Mouse (Mus musculus): Measurements from ENCODE around the gene Gm28042. TPM values are rescaled to one million over a fixed set of nuclear protein-coding genes. Genes with fewer than 3 reads are reported as not detected.

Gene Gm28042
- polyA plus RNA-seq, 1 experiment from 2014 or later, result 2.4 TPM

GRCm38 (mm10) chr2:119993515-119993914, 33.8 kb upstream of the Gm28042 start:
- no peak overlapping the region for H3K4me2 ChIP-seq (ENCODE audit: low read depth, low read length)
- H3K4me3 ChIP-seq (ENCODE audit: low read length), result no peak overlapping the region
- ATAC-seq, result no peak
- H3K4me1 ChIP-seq (ENCODE audit: control insufficient read depth, insufficient read depth, low read length), result peaks cover 26% of the 10 kb centered on the region
- H3K27ac ChIP-seq (ENCODE audit: low read length), result no peak overlapping the region
- 0 out of 2 replicates have a peak, but pooled peaks cover 2% of the 10 kb centered on the region for H3K36me3 ChIP-seq (ENCODE audit: control insufficient read depth, insufficient read depth, low read length)
- no peak overlapping the region for H3K9ac ChIP-seq (ENCODE audit: low read depth, low read length)
- 52% methylated on average over 2 of the region's 2 CpGs for WGBS
- no peaks in the 10 kb centered on the region for H3K27me3 ChIP-seq (replicated peaks; ENCODE audit: control insufficient read depth, insufficient read depth, low read length)
- no peaks in the 10 kb centered on the region for H3K9me3 ChIP-seq (ENCODE audit: control insufficient read depth, low read length)

- no peak overlapping the region for H3K4me2 ChIP-seq (ENCODE audit: low read depth, low read length)
- WGBS, result 74% methylated on average over 6 of the region's 6 CpGs
- H3K27me3 ChIP-seq (replicated peaks; ENCODE audit: control insufficient read depth, insufficient read depth, low read length), result no peaks in the 10 kb centered on the region
- no peak overlapping the region for H3K4me3 ChIP-seq (ENCODE audit: low read length)
- 0 out of 2 replicates have a peak overlapping the region, but pooled peaks have one; percentile 23 for H3K9ac ChIP-seq (ENCODE audit: low read depth, low read length)
- H3K27ac ChIP-seq (ENCODE audit: low read length), result peak overlapping the region; percentile 78
- peak; percentile 27; the same call in 1 of the 2 replicates for ATAC-seq
- 0 out of 2 replicates have a peak, but pooled peaks cover 2% of the 10 kb centered on the region for H3K36me3 ChIP-seq (ENCODE audit: control insufficient read depth, insufficient read depth, low read length)
- H3K4me1 ChIP-seq (ENCODE audit: control insufficient read depth, insufficient read depth, low read length), result peaks cover 26% of the 10 kb centered on the region
- H3K9me3 ChIP-seq (ENCODE audit: control insufficient read depth, low read length), result no peaks in the 10 kb centered on the region
Measured at GRCm38 (mm10) chr2:119994839-119995238, 32.5 kb upstream of the Gm28042 start.

- no peak for ATAC-seq
- WGBS, result 50% methylated on average over 9 of the region's 9 CpGs
- H3K9ac ChIP-seq (ENCODE audit: low read depth, low read length), result peak overlapping the region; percentile 20; the same call in 1 of the 2 replicates
Measured at GRCm38 (mm10) chr2:119995391-119996281, 31.7 kb upstream of the Gm28042 start.

GRCm38 (mm10) chr2:119997354-119997753, 29.9 kb upstream of the Gm28042 start:
- no peak for ATAC-seq
- no peak overlapping the region for H3K27ac ChIP-seq (ENCODE audit: low read length)
- no peaks in the 10 kb centered on the region for H3K27me3 ChIP-seq (replicated peaks; ENCODE audit: control insufficient read depth, insufficient read depth, low read length)

More at GRCm38 (mm10) chr2:119995391-119996281, 31.7 kb upstream of the Gm28042 start:
- Histone ChIP-seq H3K9me3 (ENCODE audit: control insufficient read depth, low read length) (no peaks in the 10 kb centered on the region), H3K27me3 (replicated peaks; ENCODE audit: control insufficient read depth, insufficient read depth, low read length) (no peaks in the 10 kb centered on the region), H3K4me1 (ENCODE audit: control insufficient read depth, insufficient read depth, low read length) (peaks cover 26% of the 10 kb centered on the region), H3K36me3 (ENCODE audit: control insufficient read depth, insufficient read depth, low read length) (0 out of 2 replicates have a peak, but pooled peaks cover 2% of the 10 kb centered on the region), H3K27ac (ENCODE audit: low read length) (peak overlapping the region; percentile 78), H3K4me3 (ENCODE audit: low read length) (no peak overlapping the region), H3K4me2 (ENCODE audit: low read depth, low read length) (no peak overlapping the region)

GRCm38 (mm10) chr2:119999731-120000130, 27.6 kb upstream of the Gm28042 start:
- H3K27ac ChIP-seq (ENCODE audit: low read length), result no peak overlapping the region
- 94% methylated on average over 2 of the region's 2 CpGs for WGBS
- H3K4me2 ChIP-seq (ENCODE audit: low read depth, low read length), result no peak overlapping the region
- peaks cover 18% of the 10 kb centered on the region for H3K4me1 ChIP-seq (ENCODE audit: control insufficient read depth, insufficient read depth, low read length)
- H3K36me3 ChIP-seq (ENCODE audit: control insufficient read depth, insufficient read depth, low read length), result no peaks in the 10 kb centered on the region
- H3K9me3 ChIP-seq (ENCODE audit: control insufficient read depth, low read length), result no peaks in the 10 kb centered on the region
- no peak overlapping the region for H3K4me3 ChIP-seq (ENCODE audit: low read length)
- no peak for ATAC-seq
- no peak overlapping the region for H3K9ac ChIP-seq (ENCODE audit: low read depth, low read length)
- no peaks in the 10 kb centered on the region for H3K27me3 ChIP-seq (replicated peaks; ENCODE audit: control insufficient read depth, insufficient read depth, low read length)

More at GRCm38 (mm10) chr2:119997354-119997753, 29.9 kb upstream of the Gm28042 start:
- Histone ChIP-seq H3K4me3 (ENCODE audit: low read length) (no peak overlapping the region), H3K9ac (ENCODE audit: low read depth, low read length) (no peak overlapping the region), H3K36me3 (ENCODE audit: control insufficient read depth, insufficient read depth, low read length) (0 out of 2 replicates have a peak, but pooled peaks cover 1% of the 10 kb centered on the region), H3K4me2 (ENCODE audit: low read depth, low read length) (no peak overlapping the region), H3K9me3 (ENCODE audit: control insufficient read depth, low read length) (no peaks in the 10 kb centered on the region), H3K4me1 (ENCODE audit: control insufficient read depth, insufficient read depth, low read length) (peaks cover 19% of the 10 kb centered on the region)
- WGBS, result 74% methylated on average over 4 of the region's 4 CpGs

GRCm38 (mm10) chr2:120000882-120001584, 26.3 kb upstream of the Gm28042 start:
- no peak for ATAC-seq
- H3K27ac ChIP-seq (ENCODE audit: low read length), result 0 out of 2 replicates have a peak overlapping the region, but pooled peaks have one; percentile 4

GRCm38 (mm10) chr2:120001956-120002355, 25.3 kb upstream of the Gm28042 start:
- H3K36me3 ChIP-seq (ENCODE audit: control insufficient read depth, insufficient read depth, low read length), result no peaks in the 10 kb centered on the region
- no peak for ATAC-seq
- no peak overlapping the region for H3K4me2 ChIP-seq (ENCODE audit: low read depth, low read length)
- no peak overlapping the region for H3K27ac ChIP-seq (ENCODE audit: low read length)
- no peaks in the 10 kb centered on the region for H3K9me3 ChIP-seq (ENCODE audit: control insufficient read depth, low read length)
- no peaks in the 10 kb centered on the region for H3K27me3 ChIP-seq (replicated peaks; ENCODE audit: control insufficient read depth, insufficient read depth, low read length)
- H3K9ac ChIP-seq (ENCODE audit: low read depth, low read length), result no peak overlapping the region
- no peak overlapping the region for H3K4me3 ChIP-seq (ENCODE audit: low read length)
- 75% methylated on average over 4 of the region's 4 CpGs for WGBS
- H3K4me1 ChIP-seq (ENCODE audit: control insufficient read depth, insufficient read depth, low read length), result peaks cover 4% of the 10 kb centered on the region; the same call in 1 of the 2 replicates

More at GRCm38 (mm10) chr2:120000882-120001584, 26.3 kb upstream of the Gm28042 start:
- 67% methylated on average over 3 of the region's 3 CpGs for WGBS
- H3K4me2 ChIP-seq (ENCODE audit: low read depth, low read length), result no peak overlapping the region
- no peak overlapping the region for H3K9ac ChIP-seq (ENCODE audit: low read depth, low read length)
- H3K9me3 ChIP-seq (ENCODE audit: control insufficient read depth, low read length), result no peaks in the 10 kb centered on the region
- peaks cover 5% of the 10 kb centered on the region for H3K4me1 ChIP-seq (ENCODE audit: control insufficient read depth, insufficient read depth, low read length)
- no peaks in the 10 kb centered on the region for H3K27me3 ChIP-seq (replicated peaks; ENCODE audit: control insufficient read depth, insufficient read depth, low read length)
- no peaks in the 10 kb centered on the region for H3K36me3 ChIP-seq (ENCODE audit: control insufficient read depth, insufficient read depth, low read length)
- H3K4me3 ChIP-seq (ENCODE audit: low read length), result no peak overlapping the region

- no peaks in the 10 kb centered on the region for H3K9me3 ChIP-seq (ENCODE audit: control insufficient read depth, low read length)
- no peaks in the 10 kb centered on the region; the same call in 1 of the 2 replicates for H3K4me1 ChIP-seq (ENCODE audit: control insufficient read depth, insufficient read depth, low read length)
- H3K27me3 ChIP-seq (replicated peaks; ENCODE audit: control insufficient read depth, insufficient read depth, low read length), result no peaks in the 10 kb centered on the region
- no peaks in the 10 kb centered on the region for H3K36me3 ChIP-seq (ENCODE audit: control insufficient read depth, insufficient read depth, low read length)
- no peak overlapping the region for H3K4me3 ChIP-seq (ENCODE audit: low read length)
- no peak overlapping the region for H3K4me2 ChIP-seq (ENCODE audit: low read depth, low read length)
- no peak overlapping the region for H3K27ac ChIP-seq (ENCODE audit: low read length)
- 87% methylated on average over 2 of the region's 2 CpGs for WGBS
- ATAC-seq, result no peak
- no peak overlapping the region for H3K9ac ChIP-seq (ENCODE audit: low read depth, low read length)
Measured at GRCm38 (mm10) chr2:120003970-120004369, 23.3 kb upstream of the Gm28042 start.

GRCm38 (mm10) chr2:120006696-120007095, 20.6 kb upstream of the Gm28042 start:
- Histone ChIP-seq H3K27me3 (replicated peaks; ENCODE audit: control insufficient read depth, insufficient read depth, low read length) (no peaks in the 10 kb centered on the region), H3K27ac (ENCODE audit: low read length) (no peak overlapping the region), H3K4me1 (ENCODE audit: control insufficient read depth, insufficient read depth, low read length) (no peaks in the 10 kb centered on the region), H3K9ac (ENCODE audit: low read depth, low read length) (no peak overlapping the region), H3K9me3 (ENCODE audit: control insufficient read depth, low read length) (no peaks in the 10 kb centered on the region), H3K36me3 (ENCODE audit: control insufficient read depth, insufficient read depth, low read length) (no peaks in the 10 kb centered on the region), H3K4me3 (ENCODE audit: low read length) (no peak overlapping the region), H3K4me2 (ENCODE audit: low read depth, low read length) (no peak overlapping the region)
- 91% methylated on average over 7 of the region's 7 CpGs for WGBS
- ATAC-seq, result no peak
